Mouse (Mus musculus) erythroid progenitor cell, adult 5-6 weeks (primary cell): ENCODE results near the gene Myf5. TPM values are rescaled to one million over a fixed set of nuclear protein-coding genes. Genes with fewer than 3 reads are reported as not detected.

Experiments used
- ATAC-seq: replicated peaks from 2 replicates; pipeline ENCODE4 v1.8.0; 2016; ENCODE audit warnings: moderate number of reproducible peaks, mild to moderate bottlenecking, moderate TSS enrichment, inconsistent platforms; ENCODE audit not compliant: poor library complexity, low FRiP score, severe bottlenecking
- total RNA-seq, 2 experiments: library from RNA; stranded (forward) in 1 of 2; stranded (reverse) in 1 of 2; fragments of 150-400 nt in 1 of 2; fragments of 186-747, 209-891 nt in 1 of 2; gene quantifications; 2 replicates each; pipeline versions ENCODE4 v1.2.3 to v1.2.4; 2015 to 2017; ENCODE audit warnings: low replicate concordance in 2 of 2

Gene Myf5
- total RNA-seq, 2 experiments from 2014 or later = not detected

- ATAC-seq = no peak
These were observed 36.2 kb downstream of the Myf5 start for GRCm38 (mm10) chr10:107449496-107450330.

GRCm38 (mm10) chr10:107442781-107443180, 43.2 kb downstream of the Myf5 start:
- no peak for ATAC-seq

GRCm38 (mm10) chr10:107436967-107437366, 49.0 kb downstream of the Myf5 start:
- ATAC-seq = no peak

Other genes with a start within 250 kb of the Myf5 start
- not detected in 2 replicates for gene Lin7a, start 214.4 kb downstream of the Myf5 start, total RNA-seq (2015; ENCODE audit: low replicate concordance)
- not detected in 2 replicates for gene Lin7a, start 214.4 kb downstream of the Myf5 start, total RNA-seq (2017; ENCODE audit: low replicate concordance)
- gene Myf6, start 8.6 kb upstream of the Myf5 start, total RNA-seq (2015; ENCODE audit: low replicate concordance) = not detected in 2 replicates
- not detected in 2 replicates for gene Myf6, start 8.6 kb upstream of the Myf5 start, total RNA-seq (2017; ENCODE audit: low replicate concordance)
- gene Ptprq, start 233.9 kb upstream of the Myf5 start, total RNA-seq (2015; ENCODE audit: low replicate concordance) = not detected in 2 replicates
- gene Ptprq, start 233.9 kb upstream of the Myf5 start, total RNA-seq (2017; ENCODE audit: low replicate concordance) = not detected in 2 replicates